In genomic region chr11:70019495-70020021, GRCm38 (mm10) we compare ENCODE assay signal across 9 mouse cellular contexts. TPM values are rescaled to one million over a fixed set of nuclear protein-coding genes. Genes with fewer than 3 reads are reported as not detected.
DNase-seq lines count a peak whose midpoint lies in the region; ATAC-seq and TF ChIP-seq lines count a peak whose summit lies in the region.
"Had no signal": no experiment of that assay in that cellular context is flagged by ENCODE, and none has a peak within 500 bp of the region (broad histone marks: within the 10 kb centered on the region; RNA-seq: fewer than 3 reads in every experiment).

No protein-coding gene starts in this region.

- 12% methylated on average over 2 of the region's 2 CpGs for WGBS in heart, embryonic 11.5 days (ENCODE audit: insufficient replicate concordance)
- 0% methylated on average over 1 of the region's 2 CpGs for WGBS in forebrain, embryonic 14.5 days
- WGBS in liver, embryonic 13.5 days (ENCODE audit: insufficient replicate concordance) = 22% methylated on average over 2 of the region's 2 CpGs

- DNase-seq in heart, adult 8-10 months (ENCODE audit: low spot score) = no peak
- no peak for DNase-seq in forebrain, embryonic 14.5 days (ENCODE audit: low spot score)
- DNase-seq in liver, embryonic 13.5 days = no peak
- no peak for DNase-seq in frontal cortex, postnatal 25 days (ENCODE audit: low spot score in 2 of 2)
- DNase-seq in ovary, postnatal 36 days (ENCODE audit: low spot score) = no peak
- DNase-seq: adrenal gland, adult 8-10 months had no signal

- peaks cover 40% of the 10 kb centered on the region for H3K79me3 ChIP-seq in C2C12 (ENCODE audit: low read depth)

- peak overlapping the region; percentile 85 for H3K4me2 ChIP-seq in heart, embryonic 11.5 days
- peak overlapping the region; percentile 79 for H3K4me2 ChIP-seq in forebrain, embryonic 14.5 days (ENCODE audit: low read length)
- peak overlapping the region; percentile 80 for H3K4me2 ChIP-seq in liver, embryonic 13.5 days

- no peaks in the 10 kb centered on the region for H3K36me3 ChIP-seq in heart, embryonic 11.5 days (ENCODE audit: control insufficient read depth, insufficient read depth, low read length)
- H3K36me3 ChIP-seq in C2C12 (ENCODE audit: control insufficient read depth, insufficient read depth) = no peaks in the 10 kb centered on the region
- no peaks in the 10 kb centered on the region for H3K36me3 ChIP-seq in forebrain, embryonic 14.5 days (ENCODE audit: control insufficient read depth, insufficient read depth, low read length)
- H3K36me3 ChIP-seq in liver, embryonic 13.5 days = no peaks in the 10 kb centered on the region

- TF ChIP-seq CTCF in C2C12 (IDR thresholded peaks at IDR 0.05; ENCODE audit: control insufficient read depth, insufficient read depth, insufficient read length) = no peak

- peak overlapping the region; percentile 30 for H3K27ac ChIP-seq in heart, embryonic 11.5 days (ENCODE audit: low read depth, low read length)
- peak overlapping the region; percentile 90 for H3K27ac ChIP-seq in forebrain, embryonic 14.5 days (ENCODE audit: low read depth, low read length)
- H3K27ac ChIP-seq in liver, embryonic 13.5 days = peak overlapping the region; percentile 47

- peak overlapping the region; percentile 38 for H3ac ChIP-seq in C2C12 (ENCODE audit: control insufficient read depth, insufficient read length, low read depth)

- peaks cover 68% of the 10 kb centered on the region for H3K79me2 ChIP-seq in C2C12 (ENCODE audit: control insufficient read depth, insufficient read depth)

- 0 out of 2 replicates have a peak overlapping the region, but pooled peaks have one; percentile 12 for H3K9ac ChIP-seq in heart, embryonic 11.5 days (ENCODE audit: low read depth, low read length)
- H3K9ac ChIP-seq in forebrain, embryonic 14.5 days (ENCODE audit: low read length) = peak overlapping the region; percentile 94
- 0 out of 2 replicates have a peak overlapping the region, but pooled peaks have one; percentile 13 for H3K9ac ChIP-seq in liver, embryonic 13.5 days

- H3K4me1 ChIP-seq in heart, embryonic 11.5 days (ENCODE audit: control insufficient read depth, insufficient read depth, low read length) = peaks cover 32% of the 10 kb centered on the region
- peaks cover 49% of the 10 kb centered on the region for H3K4me1 ChIP-seq in forebrain, embryonic 14.5 days (ENCODE audit: control insufficient read depth, insufficient read depth, low read length)
- H3K4me1 ChIP-seq in liver, embryonic 13.5 days (replicated peaks) = peaks cover 72% of the 10 kb centered on the region

- peak overlapping the region; percentile 61 for H3K4me3 ChIP-seq in heart, embryonic 11.5 days (ENCODE audit: low read depth, low read length)
- H3K4me3 ChIP-seq in C2C12 (ENCODE audit: insufficient read depth, poor library complexity, severe bottlenecking) = peak overlapping the region; percentile 90
- H3K4me3 ChIP-seq in forebrain, embryonic 14.5 days (ENCODE audit: low read depth, low read length) = peak overlapping the region; percentile 66
- 0 out of 2 replicates have a peak overlapping the region, but pooled peaks have one; percentile 51 for H3K4me3 ChIP-seq in liver, embryonic 13.5 days (replicated peaks)

- no peaks in the 10 kb centered on the region for H3K9me3 ChIP-seq in heart, embryonic 11.5 days (replicated peaks; ENCODE audit: control insufficient read depth, low read length)
- H3K9me3 ChIP-seq in forebrain, embryonic 14.5 days (replicated peaks; ENCODE audit: control insufficient read depth, low read length) = no peaks in the 10 kb centered on the region
- H3K9me3 ChIP-seq in liver, embryonic 13.5 days (replicated peaks) = no peaks in the 10 kb centered on the region

- no peak for ATAC-seq in heart, embryonic 11.5 days (replicated peaks; ENCODE audit: insufficient number of reproducible peaks, low FRiP score, low TSS enrichment)
- no peak for ATAC-seq in forebrain, embryonic 14.5 days
- no peak for ATAC-seq in liver, embryonic 13.5 days (ENCODE audit: low read depth)
- no peak for ATAC-seq in granulocyte monocyte progenitor cell, adult 5-6 weeks (replicated peaks; ENCODE audit: poor library complexity, severe bottlenecking)

- H3K27me3 ChIP-seq in heart, embryonic 11.5 days (ENCODE audit: control insufficient read depth, insufficient read depth, low read length) = no peaks in the 10 kb centered on the region
- no peaks in the 10 kb centered on the region for H3K27me3 ChIP-seq in C2C12 (ENCODE audit: control insufficient read depth, insufficient read depth, insufficient read length)
- H3K27me3 ChIP-seq in forebrain, embryonic 14.5 days (replicated peaks; ENCODE audit: control insufficient read depth, insufficient read depth, low read length) = no peaks in the 10 kb centered on the region
- peaks cover 26% of the 10 kb centered on the region for H3K27me3 ChIP-seq in liver, embryonic 13.5 days

TF ChIP-seq in C2C12, 6 proteins besides CTCF, POLR2A, EP300 and RAD21:
- no peak for TF ChIP-seq MYOG (IDR thresholded peaks at IDR 0.05; ENCODE audit: control insufficient read depth, extremely low read depth, insufficient read length)
- TF ChIP-seq FOSL1 (IDR thresholded peaks at IDR 0.05; ENCODE audit: insufficient read depth, low read length, poor library complexity, severe bottlenecking) = no peak
- no peak for TF ChIP-seq USF1 (IDR thresholded peaks at IDR 0.05; ENCODE audit: low read depth)
- TF ChIP-seq MAX (IDR thresholded peaks at IDR 0.05) = no peak

RNA-seq across cellular contexts. Expression of gene Dlg4, which starts 2.8 kb away (rescaled TPM):
- polyA plus RNA-seq in heart, embryonic 11.5 days (2014; fragmentation: Nextera tagmentation; extraction: Ambion mirVana) = 10.2 and 10.4 TPM in 2 replicates
- 1 to 10 TPM; 3.9 to 6.3 (median 5.2) TPM for total RNA-seq in heart, adult 8-10 months (2022)
- 25.3 TPM for polyA plus RNA-seq in C2C12 (2012; fragmentation: generic; extraction: Trizol)
- 19.3 and 21.0 TPM in 2 replicates for polyA plus RNA-seq in forebrain, embryonic 14.5 days (2014; fragmentation: Nextera tagmentation; extraction: Ambion mirVana)
- 1.1 and 1.2 TPM in 2 replicates for polyA plus RNA-seq in liver, embryonic 13.5 days (2015; fragmentation: Nextera tagmentation; extraction: Ambion mirVana)
- 11.4 and 12.3 TPM in 2 replicates for total RNA-seq in granulocyte monocyte progenitor cell, adult 5-6 weeks (2014; fragmentation: Nextera tagmentation)
- total RNA-seq in granulocyte monocyte progenitor cell, adult 5-6 weeks (2017) = 1.3 and 3.5 TPM in 2 replicates

RNA-seq across cellular contexts. Expression of gene Acadvl, which starts 4.3 kb away (rescaled TPM):
- 94.1 and 111 TPM in 2 replicates for polyA plus RNA-seq in heart, embryonic 11.5 days (2014; fragmentation: Nextera tagmentation; extraction: Ambion mirVana)
- 1,000 to 10,000 TPM; 1,233 to 1,415 (median 1,285) TPM for total RNA-seq in heart, adult 8-10 months (2022)
- 87.8 TPM for polyA plus RNA-seq in C2C12 (2012; fragmentation: generic; extraction: Trizol)
- polyA plus RNA-seq in forebrain, embryonic 14.5 days (2014; fragmentation: Nextera tagmentation; extraction: Ambion mirVana) = 53.3 and 58.4 TPM in 2 replicates
- polyA plus RNA-seq in liver, embryonic 13.5 days (2015; fragmentation: Nextera tagmentation; extraction: Ambion mirVana) = 83.7 and 87.2 TPM in 2 replicates
- total RNA-seq in granulocyte monocyte progenitor cell, adult 5-6 weeks (2014; fragmentation: Nextera tagmentation) = 39.7 and 55.8 TPM in 2 replicates
- total RNA-seq in granulocyte monocyte progenitor cell, adult 5-6 weeks (2017) = 40.3 and 42.1 TPM in 2 replicates

RNA-seq across cellular contexts. Expression of gene Dvl2, which starts 19.2 kb away (rescaled TPM):
- polyA plus RNA-seq in heart, embryonic 11.5 days (2014; fragmentation: Nextera tagmentation; extraction: Ambion mirVana) = 18.6 and 18.9 TPM in 2 replicates
- total RNA-seq in heart, adult 8-10 months (2022) = 1 to 10 TPM; 4.0 to 6.4 (median 5.1) TPM
- polyA plus RNA-seq in C2C12 (2012; fragmentation: generic; extraction: Trizol) = 36.4 TPM
- polyA plus RNA-seq in forebrain, embryonic 14.5 days (2014; fragmentation: Nextera tagmentation; extraction: Ambion mirVana) = 19.7 and 25.7 TPM in 2 replicates
- polyA plus RNA-seq in liver, embryonic 13.5 days (2015; fragmentation: Nextera tagmentation; extraction: Ambion mirVana) = 6.4 and 7.4 TPM in 2 replicates
- total RNA-seq in granulocyte monocyte progenitor cell, adult 5-6 weeks (2014; fragmentation: Nextera tagmentation) = 4.6 and 24.5 TPM in 2 replicates
- total RNA-seq in granulocyte monocyte progenitor cell, adult 5-6 weeks (2017) = 16.1 and 18.0 TPM in 2 replicates

RNA-seq across cellular contexts. Expression of gene Phf23, which starts 24.0 kb away (rescaled TPM):
- polyA plus RNA-seq in heart, embryonic 11.5 days (2014; fragmentation: Nextera tagmentation; extraction: Ambion mirVana) = 27.3 and 29.9 TPM in 2 replicates
- total RNA-seq in heart, adult 8-10 months (2022) = 10 to 100 TPM; 21.0 to 24.9 (median 23.6) TPM
- polyA plus RNA-seq in C2C12 (2012; fragmentation: generic; extraction: Trizol) = 93.4 TPM
- polyA plus RNA-seq in forebrain, embryonic 14.5 days (2014; fragmentation: Nextera tagmentation; extraction: Ambion mirVana) = 49.4 and 49.6 TPM in 2 replicates
- 29.8 and 32.7 TPM in 2 replicates for polyA plus RNA-seq in liver, embryonic 13.5 days (2015; fragmentation: Nextera tagmentation; extraction: Ambion mirVana)
- 41.7 and 45.8 TPM in 2 replicates for total RNA-seq in granulocyte monocyte progenitor cell, adult 5-6 weeks (2014; fragmentation: Nextera tagmentation)
- total RNA-seq in granulocyte monocyte progenitor cell, adult 5-6 weeks (2017) = 30.2 and 32.3 TPM in 2 replicates

RNA-seq across cellular contexts. Expression of gene Gabarap, which starts 28.6 kb away (rescaled TPM):
- polyA plus RNA-seq in heart, embryonic 11.5 days (2014; fragmentation: Nextera tagmentation; extraction: Ambion mirVana) = 481 and 489 TPM in 2 replicates
- total RNA-seq in heart, adult 8-10 months (2022) = 100 to 1,000 TPM; 287 to 342 (median 325) TPM
- polyA plus RNA-seq in C2C12 (2012; fragmentation: generic; extraction: Trizol) = 362 TPM
- polyA plus RNA-seq in forebrain, embryonic 14.5 days (2014; fragmentation: Nextera tagmentation; extraction: Ambion mirVana) = 701 and 779 TPM in 2 replicates
- 259 and 294 TPM in 2 replicates for polyA plus RNA-seq in liver, embryonic 13.5 days (2015; fragmentation: Nextera tagmentation; extraction: Ambion mirVana)
- 288 and 367 TPM in 2 replicates for total RNA-seq in granulocyte monocyte progenitor cell, adult 5-6 weeks (2014; fragmentation: Nextera tagmentation)
- 239 and 250 TPM in 2 replicates for total RNA-seq in granulocyte monocyte progenitor cell, adult 5-6 weeks (2017)

Comparison
In these comparisons a context has a peak if more than half of its experiments do, and no peak if none do; other contexts are left out.
1. H3K27ac ChIP-seq: peak in every context shown above with its lines; median percentile 90 in forebrain, embryonic 14.5 days; 47 in liver, embryonic 13.5 days; 30 in heart, embryonic 11.5 days.
2. H3K9ac ChIP-seq: peak in every context shown above with its lines; median percentile 94 in forebrain, embryonic 14.5 days; 13 in liver, embryonic 13.5 days; 12 in heart, embryonic 11.5 days.